In genomic region chr6:17541615-17542014, GRCm38 (mm10) we compare ENCODE assay signal across 20 mouse cellular contexts.
DNase-seq lines count a peak whose midpoint lies in the region; ATAC-seq and TF ChIP-seq lines count a peak whose summit lies in the region.
"Had no signal": no experiment of that assay in that cellular context is flagged by ENCODE, and none has a peak within 500 bp of the region (broad histone marks: within the 10 kb centered on the region; RNA-seq: fewer than 3 reads in every experiment).

No protein-coding gene starts in this region.

- 0 out of 2 replicates have a peak overlapping the region, but pooled peaks have one; percentile 9 for H3K4me2 ChIP-seq in intestine, postnatal 0 days (replicated peaks; ENCODE audit: low read depth)
- no peak overlapping the region for H3K4me2 ChIP-seq in kidney, embryonic 15.5 days
- H3K4me2 ChIP-seq in liver, postnatal 0 days (ENCODE audit: low read depth, low read length) = peak overlapping the region; percentile 49
- H3K4me2 ChIP-seq: heart, embryonic 15.5 days; hindbrain, embryonic 12.5 days; midbrain, embryonic 15.5 days had no signal

- H3K4me3 ChIP-seq in intestine, postnatal 0 days (ENCODE audit: low read depth, low read length) = no peak overlapping the region
- H3K4me3 ChIP-seq in kidney, embryonic 15.5 days (replicated peaks) = no peak overlapping the region
- H3K4me3 ChIP-seq in liver, postnatal 0 days (ENCODE audit: low read depth, low read length) = no peak overlapping the region
- H3K4me3 ChIP-seq: heart, embryonic 15.5 days; hindbrain, embryonic 12.5 days; left cerebral cortex, adult 2 months; limb, embryonic 10.5 days; megakaryocyte, embryonic 14.5 days; midbrain, embryonic 15.5 days; myocyte had no signal

- H3K27ac ChIP-seq in intestine, postnatal 0 days (ENCODE audit: low read depth, low read length) = no peak overlapping the region
- no peak overlapping the region for H3K27ac ChIP-seq in kidney, embryonic 15.5 days
- H3K27ac ChIP-seq in liver, postnatal 0 days (ENCODE audit: low read depth) = peak overlapping the region; percentile 72
- H3K27ac ChIP-seq: heart, embryonic 15.5 days; hindbrain, embryonic 12.5 days; left cerebral cortex, adult 2 months; limb, embryonic 10.5 days; midbrain, embryonic 15.5 days had no signal

- no peaks in the 10 kb centered on the region for H3K9me3 ChIP-seq in intestine, postnatal 0 days (ENCODE audit: control insufficient read depth)
- no peaks in the 10 kb centered on the region for H3K9me3 ChIP-seq in kidney, embryonic 15.5 days (replicated peaks)
- no peaks in the 10 kb centered on the region for H3K9me3 ChIP-seq in liver, postnatal 0 days (ENCODE audit: low read length)
- H3K9me3 ChIP-seq: heart, embryonic 15.5 days; hindbrain, embryonic 12.5 days; limb, embryonic 10.5 days; megakaryocyte, embryonic 14.5 days; midbrain, embryonic 15.5 days had no signal

- DNase-seq in kidney, postnatal 4 days = peak; percentile 4 to 30
- DNase-seq in liver, postnatal 0 days = peak; percentile 47
- no peak for DNase-seq in spleen, postnatal 14 days (ENCODE audit: low spot score in 2 of 2)
- DNase-seq in left cerebral cortex, adult 9 months (ENCODE audit: low spot score in 2 of 2) = no peak
- no peak for DNase-seq in cerebellum, adult 18-20 months
- DNase-seq: adrenal gland, postnatal 36 days; cerebellum, adult 11-12 months; cerebellum, postnatal 25 days; gastrocnemius, postnatal 25 days; lung, adult 2 months; thymus, postnatal 36 days had no signal

- no peak for TF ChIP-seq EP300 in liver, postnatal 0 days (IDR thresholded peaks at IDR 0.05; ENCODE audit: low read depth)

- H3K9ac ChIP-seq in intestine, postnatal 0 days (ENCODE audit: low read depth, low read length) = no peak overlapping the region
- H3K9ac ChIP-seq in kidney, embryonic 15.5 days = no peak overlapping the region
- H3K9ac ChIP-seq in liver, postnatal 0 days (replicated peaks) = no peak overlapping the region; the same call in 1 of the 2 replicates
- H3K9ac ChIP-seq: heart, embryonic 15.5 days; hindbrain, embryonic 12.5 days; midbrain, embryonic 15.5 days had no signal

- no peaks in the 10 kb centered on the region for H3K27me3 ChIP-seq in intestine, postnatal 0 days (replicated peaks; ENCODE audit: control insufficient read depth, insufficient read depth, low read length)
- no peaks in the 10 kb centered on the region for H3K27me3 ChIP-seq in kidney, embryonic 15.5 days
- H3K27me3 ChIP-seq in liver, postnatal 0 days (ENCODE audit: insufficient read depth, low read length) = no peaks in the 10 kb centered on the region
- H3K27me3 ChIP-seq: heart, embryonic 15.5 days; hindbrain, embryonic 12.5 days; megakaryocyte, embryonic 14.5 days; midbrain, embryonic 15.5 days had no signal

- no peaks in the 10 kb centered on the region for H3K4me1 ChIP-seq in intestine, postnatal 0 days (replicated peaks; ENCODE audit: control insufficient read depth, insufficient read depth, low read length)
- H3K4me1 ChIP-seq in kidney, embryonic 15.5 days = peaks cover 13% of the 10 kb centered on the region
- H3K4me1 ChIP-seq in liver, postnatal 0 days (ENCODE audit: insufficient read depth) = peaks cover 3% of the 10 kb centered on the region; the same call in 1 of the 2 replicates
- H3K4me1 ChIP-seq: megakaryocyte, embryonic 14.5 days; midbrain, embryonic 15.5 days had no signal

- peaks cover 4% of the 10 kb centered on the region; the same call in 1 of the 2 replicates for H3K36me3 ChIP-seq in intestine, postnatal 0 days (ENCODE audit: control insufficient read depth, insufficient read depth)
- peaks cover 10% of the 10 kb centered on the region; the same call in 1 of the 2 replicates for H3K36me3 ChIP-seq in kidney, embryonic 15.5 days
- no peaks in the 10 kb centered on the region for H3K36me3 ChIP-seq in liver, postnatal 0 days (replicated peaks; ENCODE audit: insufficient read depth, low read length)
- H3K36me3 ChIP-seq: heart, embryonic 15.5 days; hindbrain, embryonic 12.5 days; limb, embryonic 10.5 days; midbrain, embryonic 15.5 days had no signal

- 57% methylated on average over 8 of the region's 8 CpGs for WGBS in intestine, postnatal 0 days
- 92% methylated on average over 8 of the region's 8 CpGs for WGBS in kidney, embryonic 15.5 days
- WGBS in liver, postnatal 0 days (ENCODE audit: insufficient replicate concordance) = 62% methylated on average over 8 of the region's 8 CpGs

- ATAC-seq in intestine, postnatal 0 days = peak; percentile 94
- ATAC-seq in kidney, embryonic 15.5 days (replicated peaks; ENCODE audit: low FRiP score) = peak; percentile 74; the same call in 1 of the 2 replicates
- peak; percentile 93 for ATAC-seq in liver, postnatal 0 days
- ATAC-seq: midbrain, embryonic 15.5 days had no signal

- no peak for TF ChIP-seq CTCF in intestine, postnatal 0 days (IDR thresholded peaks at IDR 0.05; ENCODE audit: low read depth)
- TF ChIP-seq CTCF in liver, postnatal 0 days (IDR thresholded peaks at IDR 0.05; ENCODE audit: low read depth) = no peak

Comparison
In these comparisons a context has a peak if more than half of its experiments do, and no peak if none do; other contexts are left out.
1. DNase-seq: peak in kidney, postnatal 4 days (2 of 2) and liver, postnatal 0 days (single experiment); none in spleen, postnatal 14 days (0 of 2), left cerebral cortex, adult 9 months (0 of 2) and cerebellum, adult 18-20 months (0 of 2).
2. Peak in every context shown above with its lines, with median percentiles within 50 percentile points of each other: ATAC-seq.